Mouse (Mus musculus): ENCODE data around the gene Sox30.

GRCm38 (mm10) chr11:46020246-46020645 lies 40.1 kb downstream of the Sox30 start:
- no peak for TF ChIP-seq CTCF (IDR thresholded peaks at IDR 0.05; ENCODE audit: control insufficient read depth, insufficient read depth, insufficient replicate concordance, low read depth, low read length)
- TF ChIP-seq POLR2A (IDR thresholded peaks at IDR 0.05; ENCODE audit: control insufficient read depth, low read depth, low read length), result no peak

All from testis, adult 2 months (tissue).